Mouse (Mus musculus) activated CD4-positive, CD25-positive, alpha-beta regulatory T cell, adult 4 months (primary cell): ENCODE measurements at regions not wholly inside any gene's neighbourhood (a gene's known extent, or its start where the extent isn't known, plus 50 kb on each side); places are given as distances from the start of the nearest gene placed in this dataset.

Experiments
- ATAC-seq: one replicate; pipeline ENCODE4 v1.8.0; 2017

GRCm38 (mm10) chr10:99654284-99654683 lies 105.2 kb downstream of the Csl start:
- ATAC-seq, result no peak

DNA sequence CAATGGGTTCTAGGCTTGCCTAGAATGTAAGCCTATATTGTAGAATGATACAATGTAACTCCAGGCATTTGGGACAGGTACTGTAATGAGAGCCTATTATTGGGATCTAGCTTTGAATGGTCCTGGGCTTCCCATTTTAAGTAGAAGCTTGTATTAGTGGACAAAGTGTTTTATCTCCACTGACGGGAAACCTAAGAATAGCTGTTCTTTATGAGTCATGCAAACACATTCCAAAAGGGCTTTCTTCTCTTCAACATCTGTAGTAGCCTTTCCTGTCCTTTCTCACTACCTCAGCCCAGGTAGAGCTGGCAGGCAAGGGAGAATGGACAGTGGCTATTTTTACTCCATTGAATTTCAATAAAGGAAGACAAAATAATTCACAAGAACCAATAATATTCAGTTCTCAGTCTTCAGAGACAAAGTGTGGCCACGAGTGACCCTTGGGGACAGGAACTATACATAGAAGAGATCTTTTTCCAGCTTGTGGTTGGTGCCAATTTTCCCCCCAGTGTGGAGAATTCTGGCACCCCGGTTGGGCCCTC lies 82.8 kb downstream of the Csl start:
- ATAC-seq, result no peak

- ATAC-seq, result no peak
Observed at GRCm38 (mm10) chr10:99678096-99678495, 81.4 kb downstream of the Csl start.

- ATAC-seq, result no peak
Observed at GRCm38 (mm10) chr10:99679813-99680212, 79.6 kb downstream of the Csl start.

GRCm38 (mm10) chr10:99681932-99682331 lies 77.5 kb downstream of the Csl start:
- ATAC-seq, result no peak

DNA sequence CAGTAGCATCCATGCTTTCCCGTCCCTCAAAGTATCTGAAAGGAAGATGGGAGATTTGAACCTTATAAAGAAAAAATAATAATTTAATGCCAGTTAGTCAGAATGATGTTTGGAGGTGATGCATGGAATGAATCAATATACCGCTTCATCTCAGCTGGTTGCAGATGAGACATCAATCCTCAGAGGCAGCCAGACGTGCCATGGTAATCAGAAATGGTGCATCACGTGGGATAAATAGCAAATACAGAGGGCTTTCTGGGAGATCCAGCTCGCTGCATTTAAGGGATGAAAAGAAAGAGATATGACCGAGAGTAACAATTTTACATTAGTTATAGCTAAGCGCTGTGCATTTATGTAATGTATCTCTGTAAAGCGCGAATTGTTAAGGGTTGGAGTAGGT lies 77.1 kb downstream of the Csl start:
- no peak for ATAC-seq

DNA sequence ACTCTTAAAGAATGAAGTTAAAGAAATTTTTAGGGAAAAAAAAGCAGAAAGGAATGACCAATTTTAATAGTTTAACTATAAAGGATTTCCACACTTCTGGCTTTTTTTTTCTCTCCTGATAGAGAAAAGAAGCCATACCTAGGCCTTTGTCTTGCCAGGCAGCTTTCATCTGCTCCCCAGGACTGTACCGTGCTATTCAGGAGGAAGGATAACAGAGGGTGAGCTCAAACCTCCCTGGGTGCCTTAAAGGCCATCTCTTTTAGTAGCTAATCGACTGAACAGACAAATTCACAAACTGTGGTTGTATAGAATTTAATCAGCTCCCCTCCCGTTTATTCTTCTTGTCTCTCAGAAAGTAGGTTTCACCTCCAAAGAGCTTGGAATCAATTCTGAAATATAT lies 76.1 kb downstream of the Csl start:
- ATAC-seq, result no peak

DNA sequence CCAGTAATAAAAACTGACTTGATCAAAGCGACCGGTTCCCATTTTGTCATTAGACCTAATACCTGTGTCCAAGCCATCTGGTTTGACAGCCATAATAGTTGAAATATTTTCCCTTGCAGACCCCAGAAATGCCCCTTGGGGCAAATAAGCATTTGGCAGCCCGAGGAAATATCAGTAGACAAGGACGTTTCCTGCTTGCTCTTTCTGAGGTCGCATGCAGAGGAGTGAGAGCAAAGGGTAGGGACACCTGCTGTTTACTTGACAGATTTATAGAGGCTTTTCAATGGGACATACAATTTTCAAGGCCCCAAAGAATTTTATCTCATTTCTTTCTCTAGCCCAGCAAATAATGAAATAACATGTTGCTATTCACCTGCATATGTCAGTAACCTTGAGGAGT lies 73.5 kb downstream of the Csl start:
- no peak for ATAC-seq

DNA sequence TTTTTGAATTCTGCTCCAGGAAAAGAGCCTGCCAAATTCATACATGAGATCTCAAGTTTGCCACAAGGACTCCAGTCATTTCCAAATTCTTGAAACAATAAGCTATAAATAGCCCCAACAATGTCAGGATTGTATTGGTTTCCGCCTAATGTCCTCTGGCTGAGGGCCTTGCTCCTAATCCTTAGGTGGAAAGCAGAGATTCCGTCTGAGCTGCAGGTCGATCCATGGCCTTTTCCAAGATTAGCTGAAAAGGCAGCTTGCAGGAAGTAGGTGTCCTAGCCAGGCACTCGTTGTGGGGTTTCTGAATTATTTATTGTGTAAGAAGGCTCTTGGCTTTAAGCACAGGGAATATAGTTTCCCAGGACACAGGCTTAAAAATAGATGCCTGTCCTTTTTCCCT lies 72.4 kb downstream of the Csl start:
- no peak for ATAC-seq

GRCm38 (mm10) chr10:99697696-99698095 lies 61.8 kb downstream of the Csl start:
- no peak for ATAC-seq

DNA sequence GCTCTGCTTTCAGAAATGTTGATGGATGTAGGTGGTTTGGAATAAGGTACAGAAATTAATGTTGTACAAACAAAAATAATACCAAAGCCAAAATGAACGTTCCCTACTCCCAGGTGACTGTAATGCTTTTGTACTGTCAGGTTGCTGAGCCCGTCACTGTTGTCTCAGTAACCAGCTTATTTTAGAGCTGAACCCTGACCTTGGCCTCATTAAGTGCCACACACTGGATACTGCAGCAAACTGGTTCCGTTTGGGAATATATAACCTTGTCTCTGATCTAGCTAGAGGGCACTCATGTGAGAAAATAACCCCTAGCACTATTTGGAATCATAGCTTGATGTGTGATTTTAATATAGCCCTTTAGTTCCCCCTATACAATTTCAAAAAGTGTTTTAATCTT lies 60.0 kb downstream of the Csl start:
- ATAC-seq, result no peak

DNA sequence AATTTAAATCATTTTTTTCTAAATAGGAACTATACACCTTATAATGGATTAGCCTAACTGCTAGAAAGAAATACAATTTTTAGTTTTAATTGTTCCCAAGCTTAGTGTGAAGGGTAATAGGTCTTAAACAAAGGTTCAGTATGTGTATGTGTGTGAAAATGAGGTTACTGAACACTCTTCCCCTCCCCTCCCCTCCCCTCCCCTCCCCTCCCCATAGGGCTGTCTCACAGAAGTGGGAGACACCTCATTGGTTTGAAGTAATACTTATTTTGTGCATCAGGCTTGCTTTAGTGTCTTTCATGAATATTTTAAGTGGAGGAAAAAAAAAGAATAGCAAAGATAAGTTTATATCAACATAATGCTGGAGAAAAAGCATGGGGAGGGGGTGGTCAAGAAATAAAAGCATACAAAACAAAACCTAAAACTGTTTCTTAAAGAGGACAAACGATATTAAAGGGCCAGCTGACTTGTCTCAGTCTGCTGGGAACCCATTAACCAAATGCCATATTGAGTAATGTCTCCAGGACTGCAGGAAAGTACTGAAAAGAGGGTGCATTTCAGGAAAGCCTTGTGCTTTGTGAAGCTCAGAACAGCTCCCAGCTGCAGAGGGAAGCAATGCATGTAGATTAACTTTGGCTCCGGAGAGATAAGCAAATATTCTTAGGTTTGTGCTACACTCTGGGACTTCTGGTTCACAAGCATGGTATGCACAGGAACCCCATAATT lies 59.2 kb downstream of the Csl start:
- no peak for ATAC-seq
